Comparison of ENCODE assay signal across 8 mouse cellular contexts in genomic region chr14:14632471-14632870, GRCm38 (mm10).
A peak's percentile ranks its signal among the peaks of the same experiment; 100 is the strongest.
DNase-seq lines count a peak whose midpoint lies in the region; ATAC-seq and TF ChIP-seq lines count a peak whose summit lies in the region.

No protein-coding gene starts in this region.

- 1% methylated on average over 15 of the region's 15 CpGs for WGBS in embryonic facial prominence, embryonic 14.5 days
- 2% methylated on average over 15 of the region's 15 CpGs for WGBS in heart, postnatal 0 days
- WGBS in limb, embryonic 15.5 days, result under 1% methylated on average over 15 of the region's 15 CpGs
- under 1% methylated on average over 15 of the region's 15 CpGs for WGBS in midbrain, postnatal 0 days

- DNase-seq in 3134 (ENCODE audit: extremely low read depth, insufficient read length, low spot score), result peak; percentile 56
- peak; percentile 84 for DNase-seq in ES-CJ7 (ENCODE audit: low read depth, low spot score)
- peak; percentile 82 for DNase-seq in embryonic facial prominence, embryonic 14.5 days (ENCODE audit: low spot score)
- DNase-seq in heart, postnatal 0 days (ENCODE audit: low spot score), result no peak
- no peak for DNase-seq in midbrain, postnatal 0 days (ENCODE audit: low spot score)
- peak; percentile 24 to 27 for DNase-seq in thymus, postnatal 36 days

- H3K4me3 ChIP-seq in embryonic facial prominence, embryonic 14.5 days (ENCODE audit: low read depth, low read length), result peak overlapping the region; percentile 35
- H3K4me3 ChIP-seq in heart, postnatal 0 days (ENCODE audit: low read depth, low read length), result peak overlapping the region; percentile 48
- H3K4me3 ChIP-seq in limb, embryonic 15.5 days, result peak overlapping the region; percentile 28
- peak overlapping the region; percentile 32 for H3K4me3 ChIP-seq in midbrain, postnatal 0 days (ENCODE audit: low read depth, low read length)

- H3K4me2 ChIP-seq in embryonic facial prominence, embryonic 14.5 days (ENCODE audit: low read depth, low read length), result peak overlapping the region; percentile 74
- H3K4me2 ChIP-seq in heart, postnatal 0 days (ENCODE audit: low read depth, low read length), result peak overlapping the region; percentile 77
- H3K4me2 ChIP-seq in limb, embryonic 15.5 days, result peak overlapping the region; percentile 57
- H3K4me2 ChIP-seq in midbrain, postnatal 0 days (ENCODE audit: low read depth, low read length, poor library complexity, severe bottlenecking), result peak overlapping the region; percentile 56

- H3K4me1 ChIP-seq in embryonic facial prominence, embryonic 14.5 days (ENCODE audit: control insufficient read depth, insufficient read depth, low read length), result peaks cover 17% of the 10 kb centered on the region
- H3K4me1 ChIP-seq in heart, postnatal 0 days (ENCODE audit: control insufficient read depth, insufficient read depth), result no peaks in the 10 kb centered on the region
- H3K4me1 ChIP-seq in limb, embryonic 15.5 days, result peaks cover 17% of the 10 kb centered on the region
- H3K4me1 ChIP-seq in midbrain, postnatal 0 days (ENCODE audit: insufficient read depth, low read length), result peaks cover 4% of the 10 kb centered on the region; the same call in 1 of the 2 replicates

- no peaks in the 10 kb centered on the region for H3K36me3 ChIP-seq in embryonic facial prominence, embryonic 14.5 days (ENCODE audit: control insufficient read depth, insufficient read depth, low read length)
- H3K36me3 ChIP-seq in heart, postnatal 0 days (replicated peaks; ENCODE audit: control insufficient read depth, insufficient read depth, low read length), result no peaks in the 10 kb centered on the region
- no peaks in the 10 kb centered on the region for H3K36me3 ChIP-seq in limb, embryonic 15.5 days
- no peaks in the 10 kb centered on the region for H3K36me3 ChIP-seq in midbrain, postnatal 0 days (ENCODE audit: insufficient read depth, low read length)

- ATAC-seq in embryonic facial prominence, embryonic 14.5 days (ENCODE audit: low read depth), result peak; percentile 60
- no peak for ATAC-seq in heart, postnatal 0 days (ENCODE audit: insufficient read depth, low read depth)
- no peak for ATAC-seq in limb, embryonic 15.5 days (ENCODE audit: insufficient number of reproducible peaks, low FRiP score, low TSS enrichment, low read depth)
- ATAC-seq in midbrain, postnatal 0 days (ENCODE audit: low FRiP score), result peak; percentile 57; the same call in 1 of the 2 replicates
- no peak for ATAC-seq in erythroid progenitor cell, adult 5-6 weeks (replicated peaks; ENCODE audit: low FRiP score, poor library complexity, severe bottlenecking)

- H3K27me3 ChIP-seq in embryonic facial prominence, embryonic 14.5 days (replicated peaks; ENCODE audit: control insufficient read depth, insufficient read depth, low read length), result no peaks in the 10 kb centered on the region
- H3K27me3 ChIP-seq in heart, postnatal 0 days (ENCODE audit: control insufficient read depth, insufficient read depth, low read length), result no peaks in the 10 kb centered on the region
- H3K27me3 ChIP-seq in limb, embryonic 15.5 days, result no peaks in the 10 kb centered on the region
- no peaks in the 10 kb centered on the region for H3K27me3 ChIP-seq in midbrain, postnatal 0 days (ENCODE audit: insufficient read depth, low read length)

- H3K9me3 ChIP-seq in embryonic facial prominence, embryonic 14.5 days (ENCODE audit: control insufficient read depth, low read length), result no peaks in the 10 kb centered on the region
- H3K9me3 ChIP-seq in heart, postnatal 0 days (replicated peaks; ENCODE audit: control insufficient read depth, low read length), result no peaks in the 10 kb centered on the region
- no peaks in the 10 kb centered on the region for H3K9me3 ChIP-seq in limb, embryonic 15.5 days
- no peaks in the 10 kb centered on the region for H3K9me3 ChIP-seq in midbrain, postnatal 0 days (ENCODE audit: low read length)

- H3K9ac ChIP-seq in embryonic facial prominence, embryonic 14.5 days (ENCODE audit: low read depth, low read length), result no peak overlapping the region
- 0 out of 2 replicates have a peak overlapping the region, but pooled peaks have one; percentile 44 for H3K9ac ChIP-seq in heart, postnatal 0 days (replicated peaks; ENCODE audit: low read depth, low read length)
- H3K9ac ChIP-seq in limb, embryonic 15.5 days, result no peak overlapping the region
- H3K9ac ChIP-seq in midbrain, postnatal 0 days (replicated peaks; ENCODE audit: low read length, poor library complexity, severe bottlenecking), result no peak overlapping the region

- TF ChIP-seq EP300 in heart, postnatal 0 days (IDR thresholded peaks at IDR 0.05; ENCODE audit: low read depth), result no peak

- TF ChIP-seq CTCF in heart, postnatal 0 days (IDR thresholded peaks at IDR 0.05; ENCODE audit: low read depth), result no peak
- TF ChIP-seq CTCF in midbrain, postnatal 0 days (IDR thresholded peaks at IDR 0.05), result no peak

- peak overlapping the region; percentile 71; the same call in 1 of the 2 replicates for H3K27ac ChIP-seq in embryonic facial prominence, embryonic 14.5 days (replicated peaks; ENCODE audit: low read depth, low read length)
- no peak overlapping the region for H3K27ac ChIP-seq in heart, postnatal 0 days (ENCODE audit: low read depth)
- H3K27ac ChIP-seq in limb, embryonic 15.5 days, result peak overlapping the region; percentile 33; the same call in 1 of the 2 replicates
- no peak overlapping the region for H3K27ac ChIP-seq in midbrain, postnatal 0 days (ENCODE audit: low read depth, low read length)

Comparison
In these comparisons a context has a peak if more than half of its experiments do, and no peak if none do; other contexts are left out.
1. DNase-seq: peak in 3134 (single experiment), ES-CJ7 (single experiment), embryonic facial prominence, embryonic 14.5 days (single experiment) and thymus, postnatal 36 days (2 of 2); none in heart, postnatal 0 days (single experiment) and midbrain, postnatal 0 days (single experiment).
2. ATAC-seq: peak in embryonic facial prominence, embryonic 14.5 days (single experiment) and midbrain, postnatal 0 days (single experiment); none in heart, postnatal 0 days (single experiment), limb, embryonic 15.5 days (single experiment) and erythroid progenitor cell, adult 5-6 weeks (single experiment).
3. H3K27ac ChIP-seq: peak in embryonic facial prominence, embryonic 14.5 days (single experiment) and limb, embryonic 15.5 days (single experiment); none in heart, postnatal 0 days (single experiment) and midbrain, postnatal 0 days (single experiment).
4. Peak in every context shown above with its lines, with median percentiles within 50 percentile points of each other: H3K4me2 ChIP-seq and H3K4me3 ChIP-seq.